Mouse (Mus musculus) lung, embryonic 14.5 days (tissue): ENCODE data around the gene Cplx1. TPM values are rescaled to one million over a fixed set of nuclear protein-coding genes. Genes with fewer than 3 reads are reported as not detected.

ENCODE experiments used
- ATAC-seq: fragments of 200-750 bp; cut with Nextera tagmentation; 2 replicates; pipeline ENCODE4 v1.8.0; 2017; ENCODE audit warnings: mild to moderate bottlenecking, moderate TSS enrichment, moderate library complexity; ENCODE audit not compliant: insufficient read depth
- DNase-seq: peaks from one replicate; pipeline ENCODE4 v3.0.0-alpha.2; 2015
- H3K27ac ChIP-seq: fragments of 300-500 bp; sonication (generic); 2 replicates; pipeline ENCODE4 v1.5.1; 2014; ENCODE audit warnings: low read depth, mild to moderate bottlenecking, moderate library complexity
- H3K27me3 ChIP-seq: fragments of 300-500 bp; sonication (generic); 2 replicates; pipeline ENCODE4 v1.6.1; 2014; ENCODE audit warnings: low read length, control low read depth; ENCODE audit not compliant: insufficient read depth
- H3K36me3 ChIP-seq: fragments of 300-500 bp; sonication (generic); 2 replicates; pipeline ENCODE4 v1.6.1; 2014; ENCODE audit warnings: control low read depth; ENCODE audit not compliant: insufficient read depth
- H3K4me1 ChIP-seq: fragments of 300-500 bp; sonication (generic); 2 replicates; pipeline ENCODE4 v1.6.1; 2014; ENCODE audit warnings: antibody characterized with exemption, control low read depth; ENCODE audit not compliant: insufficient read depth
- H3K4me2 ChIP-seq: fragments of 300-500 bp; sonication (generic); 2 replicates; pipeline ENCODE4 v1.6.1; 2014; ENCODE audit warnings: mild to moderate bottlenecking
- H3K4me3 ChIP-seq: fragments of 300-500 bp; sonication (generic); 2 replicates; pipeline ENCODE4 v1.5.1; 2014; ENCODE audit warnings: low read depth, low read length
- H3K9ac ChIP-seq: fragments of 300-500 bp; sonication (generic); 2 replicates; pipeline ENCODE4 v1.6.1; 2014
- H3K9me3 ChIP-seq: fragments of 300-500 bp; sonication (generic); 2 replicates; pipeline ENCODE4 v1.6.1; 2016; ENCODE audit warnings: low read depth, low read length, control low read depth
- CTCF ChIP-seq: IDR thresholded peaks from 2 replicates; pipeline ENCODE4 v1.5.1; 2016; ENCODE audit warnings: antibody characterized with exemption, low read depth
- WGBS: fragments of 180-500 bp; shearing (Covaris S2); extraction: QIAGEN DNeasy Blood & Tissue Kit; methylation state at CpG from one replicate; pipeline ENCODE4 v1.1.7; 2014; 5-methylcytosine and 5-hydroxymethylcytosine counted together
- polyA plus RNA-seq: library from polyadenylated mRNA; unstranded; fragments of >200 nt; fragmentation: Nextera tagmentation; extraction: Ambion mirVana; gene quantifications from 2 replicates; pipeline ENCODE4 v1.2.1, GENCODE M21; 2014

Gene Cplx1
- polyA plus RNA-seq, 1 experiment from 2014 or later: 0.24 TPM

DNA sequence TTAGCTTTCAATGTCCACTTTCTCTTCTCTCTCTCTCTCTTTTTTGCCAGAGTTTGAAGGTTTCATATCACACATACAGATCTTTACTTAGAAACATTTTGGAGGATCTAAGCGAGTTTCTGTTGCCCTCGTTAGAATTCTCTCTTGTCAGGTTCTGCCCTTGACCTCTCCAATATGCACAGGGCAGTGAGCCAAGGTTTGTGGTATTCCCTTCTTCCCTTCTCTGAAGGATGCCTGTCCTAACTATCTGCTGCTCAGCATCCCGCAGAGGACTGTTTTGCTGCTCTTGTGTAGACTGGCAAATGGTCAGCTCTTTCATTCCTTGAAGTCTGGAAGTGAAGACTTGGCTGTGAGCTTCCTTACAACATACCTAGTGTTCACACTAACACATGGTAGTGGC lies 14.5 kb upstream of the Cplx1 start:
- no peak overlapping the region for H3K4me2 ChIP-seq
- DNase-seq: no peak
- peaks cover 28% of the 10 kb centered on the region; the same call in 1 of the 2 replicates for H3K36me3 ChIP-seq
- H3K9ac ChIP-seq: no peak overlapping the region
- H3K4me3 ChIP-seq: no peak overlapping the region
- no peaks in the 10 kb centered on the region for H3K9me3 ChIP-seq
- H3K4me1 ChIP-seq: no peaks in the 10 kb centered on the region
- H3K27me3 ChIP-seq: no peaks in the 10 kb centered on the region
- H3K27ac ChIP-seq: no peak overlapping the region
- 75% methylated on average over 3 of the region's 3 CpGs for WGBS
- TF ChIP-seq CTCF: no peak
- ATAC-seq: no peak

- H3K4me3 ChIP-seq: no peak overlapping the region
- no peaks in the 10 kb centered on the region for H3K27me3 ChIP-seq
- H3K9me3 ChIP-seq: no peaks in the 10 kb centered on the region
- 70% methylated on average over 2 of the region's 2 CpGs for WGBS
- no peak for ATAC-seq
- TF ChIP-seq CTCF: no peak
- H3K27ac ChIP-seq: no peak overlapping the region
- H3K4me1 ChIP-seq: no peaks in the 10 kb centered on the region
- no peak for DNase-seq
- H3K9ac ChIP-seq: no peak overlapping the region
- no peak overlapping the region for H3K4me2 ChIP-seq
- peaks cover 9% of the 10 kb centered on the region; the same call in 1 of the 2 replicates for H3K36me3 ChIP-seq
These were observed 12.7 kb upstream of the Cplx1 start for GRCm38 (mm10) chr5:108562483-108562882.

GRCm38 (mm10) chr5:108556986-108557385 lies 7.2 kb upstream of the Cplx1 start:
- Histone ChIP-seq H3K4me2 (no peak overlapping the region), H3K4me3 (no peak overlapping the region), H3K9me3 (no peaks in the 10 kb centered on the region), H3K27me3 (no peaks in the 10 kb centered on the region), H3K36me3 (no peaks in the 10 kb centered on the region), H3K27ac (no peak overlapping the region), H3K4me1 (no peaks in the 10 kb centered on the region), H3K9ac (no peak overlapping the region)
- 73% methylated on average over 4 of the region's 4 CpGs for WGBS
- DNase-seq (no peak), ATAC-seq (no peak)
- TF ChIP-seq CTCF: no peak

- ATAC-seq: no peak
- DNase-seq: no peak
- Histone ChIP-seq H3K36me3 (no peaks in the 10 kb centered on the region), H3K27ac (no peak overlapping the region), H3K9ac (no peak overlapping the region), H3K4me3 (no peak overlapping the region), H3K4me2 (no peak overlapping the region), H3K27me3 (peaks cover 22% of the 10 kb centered on the region), H3K9me3 (no peaks in the 10 kb centered on the region), H3K4me1 (no peaks in the 10 kb centered on the region)
- no peak for TF ChIP-seq CTCF
- WGBS: 78% methylated on average over 1 of the region's 1 CpGs
These were observed 4.2 kb upstream of the Cplx1 start for GRCm38 (mm10) chr5:108554041-108554440.

GRCm38 (mm10) chr5:108550207-108550594 lies 377 bp upstream of the Cplx1 start:
- Histone ChIP-seq H3K4me1 (no peaks in the 10 kb centered on the region), H3K27me3 (peaks cover 28% of the 10 kb centered on the region), H3K9ac (no peak overlapping the region), H3K36me3 (no peaks in the 10 kb centered on the region), H3K4me3 (peak overlapping the region; percentile 29), H3K4me2 (peak overlapping the region; percentile 55), H3K9me3 (no peaks in the 10 kb centered on the region), H3K27ac (no peak overlapping the region)
- ATAC-seq: 0 out of 2 replicates have a peak, but pooled peaks have one; percentile 14
- DNase-seq: no peak
- no peak for TF ChIP-seq CTCF
- WGBS: 2% methylated on average over 16 of the region's 16 CpGs

- ATAC-seq: no peak
- H3K27me3 ChIP-seq: peaks cover 28% of the 10 kb centered on the region
- no peak overlapping the region for H3K27ac ChIP-seq
- H3K4me2 ChIP-seq: peak overlapping the region; percentile 55; the same call in 1 of the 2 replicates
- no peaks in the 10 kb centered on the region for H3K4me1 ChIP-seq
- no peaks in the 10 kb centered on the region for H3K36me3 ChIP-seq
- H3K9me3 ChIP-seq: no peaks in the 10 kb centered on the region
- no peak overlapping the region for H3K4me3 ChIP-seq
- no peak for TF ChIP-seq CTCF
- 19% methylated on average over 7 of the region's 7 CpGs for WGBS
- no peak for DNase-seq
- no peak overlapping the region for H3K9ac ChIP-seq
These were observed 711 bp downstream of the Cplx1 start for GRCm38 (mm10) chr5:108549137-108549488.

DNA sequence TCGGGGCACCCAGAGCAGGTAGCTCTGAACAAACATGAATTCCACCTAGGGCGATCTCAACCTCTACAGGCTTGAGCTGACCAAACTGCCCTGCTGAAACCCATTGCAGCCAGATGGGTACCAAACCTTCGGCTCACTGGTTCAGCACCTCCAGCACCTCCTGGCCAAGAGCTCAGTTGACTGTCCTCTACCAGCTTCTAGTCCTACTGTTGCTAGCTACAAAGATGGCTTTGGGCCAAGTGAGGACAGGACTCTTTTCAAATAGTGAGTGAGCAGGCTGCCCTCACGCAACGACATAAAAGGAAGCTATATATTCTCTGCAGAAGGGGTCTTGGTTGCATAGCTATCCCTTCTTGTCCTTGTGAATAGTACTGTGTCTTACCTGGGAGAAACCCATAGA lies 2.2 kb downstream of the Cplx1 start:
- Histone ChIP-seq H3K36me3 (no peaks in the 10 kb centered on the region), H3K4me2 (no peak overlapping the region), H3K4me3 (no peak overlapping the region), H3K9me3 (no peaks in the 10 kb centered on the region), H3K27me3 (peaks cover 28% of the 10 kb centered on the region), H3K27ac (no peak overlapping the region), H3K9ac (no peak overlapping the region), H3K4me1 (no peaks in the 10 kb centered on the region)
- no peak for TF ChIP-seq CTCF
- ATAC-seq (no peak), DNase-seq (no peak)
- WGBS: 86% methylated on average over 5 of the region's 5 CpGs
